Mouse (Mus musculus): ENCODE measurements around the gene Gria1.

Gene Gria1

DNA sequence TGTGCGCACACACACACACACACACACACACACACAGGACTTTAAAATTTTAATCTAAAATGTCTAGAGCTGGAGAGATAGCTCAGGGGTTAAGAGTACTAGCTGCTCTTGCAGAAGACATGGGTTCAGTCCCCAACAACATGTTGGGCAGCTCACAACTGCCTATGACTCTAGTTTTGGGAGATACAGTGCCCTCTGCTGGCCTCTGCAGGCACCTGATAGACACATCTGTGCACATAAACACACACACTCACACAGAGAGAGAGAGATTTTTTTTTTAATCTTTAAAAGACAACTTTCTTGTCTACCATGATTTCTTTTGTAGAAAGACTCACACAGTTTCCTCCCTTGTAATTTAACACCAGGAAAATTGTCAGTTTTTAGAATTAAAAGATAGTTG is 292.4 kb downstream of the Gria1 start:
- DNase-seq, result peak in 1 of 2 experiments; percentile 13

DNA sequence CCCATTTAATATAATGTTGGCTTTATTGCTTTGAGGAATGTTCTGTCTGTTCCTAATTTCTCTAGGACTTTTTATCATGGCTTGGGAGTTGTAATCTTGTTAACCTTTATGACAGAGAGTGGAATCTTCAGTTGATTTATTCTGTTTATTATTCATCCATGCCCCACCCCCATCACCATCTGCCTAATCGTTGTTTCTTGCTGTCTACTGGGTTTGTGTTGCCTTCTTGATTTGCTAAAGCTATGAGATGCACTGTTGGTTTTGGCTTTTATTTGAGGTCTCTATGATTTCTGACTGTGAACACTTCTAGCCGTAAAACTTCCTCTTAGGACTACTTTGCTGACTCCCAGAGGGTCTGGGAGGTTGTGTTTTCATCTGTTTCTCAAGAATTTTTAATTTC is 294.9 kb downstream of the Gria1 start:
- peak; percentile 20 to 28 for DNase-seq

DNA sequence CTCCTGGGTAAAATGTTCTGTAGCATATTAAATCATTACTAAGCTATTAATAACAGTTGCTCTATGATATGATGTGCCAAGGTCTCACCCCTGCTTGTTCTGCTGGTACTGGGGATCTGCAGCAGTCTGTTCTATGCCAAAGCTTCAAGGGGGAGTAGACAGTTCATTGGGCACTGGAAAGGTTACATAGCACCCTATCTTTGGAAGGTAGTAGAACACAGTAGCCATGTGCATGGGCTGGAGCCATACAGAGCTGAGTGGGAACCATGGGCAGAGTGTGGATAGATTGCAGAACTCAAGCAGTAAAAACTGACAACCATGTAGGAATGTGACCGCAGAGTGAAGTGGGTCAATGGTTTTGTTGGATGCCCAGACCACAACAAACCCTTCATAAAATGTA is 295.7 kb downstream of the Gria1 start:
- no peak for DNase-seq

DNA sequence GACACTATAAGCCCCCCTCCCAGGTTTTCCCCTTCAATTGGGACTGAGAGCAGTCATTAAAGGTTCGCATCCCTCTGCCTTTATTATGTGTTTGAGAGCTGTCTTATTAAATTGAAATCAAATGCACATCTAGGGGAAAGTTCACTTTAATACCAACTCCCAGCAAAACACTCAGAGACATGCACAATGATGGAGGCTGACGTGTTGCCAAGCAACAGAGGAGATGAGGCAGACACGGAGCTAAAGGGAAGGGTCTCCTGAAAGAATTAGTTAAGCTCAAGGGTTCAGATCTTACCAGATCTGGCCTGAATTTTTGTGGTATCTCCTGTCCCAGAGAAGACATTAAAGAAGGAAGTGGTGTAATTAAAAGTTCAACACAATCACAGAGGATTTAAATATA is 305.9 kb downstream of the Gria1 start:
- DNase-seq, result no peak

DNA sequence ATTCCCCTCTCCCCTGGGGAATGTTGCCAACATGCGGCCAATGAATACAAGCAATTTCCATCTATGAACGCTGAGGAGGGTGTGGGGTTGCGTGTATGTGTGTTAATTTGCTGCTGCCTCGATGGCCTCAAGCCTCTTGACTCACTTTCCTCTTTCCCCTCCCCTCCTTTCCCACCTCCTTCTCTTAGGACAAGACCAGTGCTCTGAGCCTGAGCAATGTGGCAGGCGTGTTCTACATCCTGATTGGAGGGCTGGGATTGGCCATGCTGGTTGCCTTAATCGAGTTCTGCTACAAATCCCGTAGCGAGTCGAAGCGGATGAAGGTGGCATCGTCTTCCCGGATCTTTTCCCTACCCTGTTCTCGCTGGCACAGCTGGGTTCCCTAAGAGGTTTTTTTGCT is 306.3 kb downstream of the Gria1 start:
- no peak for DNase-seq

DNA sequence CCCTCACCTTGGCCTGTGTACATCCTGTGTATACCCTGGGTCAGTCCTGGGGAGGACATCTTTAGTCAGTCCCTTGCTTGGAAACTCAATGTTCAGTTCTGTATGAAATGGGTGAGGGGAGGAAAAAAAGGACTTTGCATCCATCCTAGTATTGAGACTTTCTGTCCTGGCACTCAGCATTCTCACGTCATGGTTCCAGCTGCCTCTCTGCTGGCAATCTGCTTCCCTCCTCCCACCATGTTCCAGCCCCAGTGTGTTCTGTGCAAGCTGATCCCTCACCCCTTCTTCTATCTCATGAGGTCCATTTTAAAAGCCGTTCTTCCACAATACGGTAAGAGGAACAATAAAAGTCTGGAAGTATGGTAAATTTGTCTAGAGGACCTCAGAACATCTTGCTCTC is 308.2 kb downstream of the Gria1 start:
- DNase-seq, result no peak

DNA sequence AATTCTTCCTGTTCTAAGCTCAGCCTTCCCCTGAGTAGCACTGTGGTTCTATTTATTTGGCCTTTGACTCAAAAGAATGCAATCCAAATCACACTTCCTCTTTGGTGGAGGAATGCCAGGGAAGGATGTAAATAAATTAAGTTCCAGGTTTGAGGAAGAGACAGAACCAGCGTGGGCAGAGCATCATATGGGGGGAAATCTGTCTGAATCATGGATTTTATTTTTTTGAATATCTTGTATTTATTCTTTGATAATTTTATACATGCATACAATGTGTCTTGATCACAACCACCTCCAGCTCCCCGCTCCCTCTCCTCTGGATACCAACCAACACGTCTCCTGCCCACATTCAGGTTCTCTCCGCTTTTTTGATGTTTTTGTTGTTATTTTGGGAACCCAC is 312.9 kb downstream of the Gria1 start:
- DNase-seq, result no peak
